Mouse (Mus musculus): ENCODE data around the gene Acot4. TPM values are rescaled to one million over a fixed set of nuclear protein-coding genes. Genes with fewer than 3 reads are reported as not detected.

Acot4 gene
- polyA plus RNA-seq, 1 experiment from 2014 or later = 0.12 TPM

- WGBS = 2% methylated on average over 29 of the region's 46 CpGs
- Histone ChIP-seq H3K4me3 (ENCODE audit: low read depth, low read length) (peak overlapping the region; percentile 30; the same call in 1 of the 2 replicates), H3K4me2 (replicated peaks; ENCODE audit: low read depth, low read length) (peak overlapping the region; percentile 62), H3K9me3 (ENCODE audit: low read length) (no peaks in the 10 kb centered on the region), H3K9ac (replicated peaks; ENCODE audit: low read depth) (no peak overlapping the region), H3K36me3 (ENCODE audit: insufficient read depth, low read length) (no peaks in the 10 kb centered on the region), H3K27ac (ENCODE audit: low read length) (no peak overlapping the region), H3K4me1 (ENCODE audit: insufficient read depth, low read depth, low read length) (no peaks in the 10 kb centered on the region), H3K27me3 (replicated peaks; ENCODE audit: insufficient read depth, low read length) (0 out of 2 replicates have a peak, but pooled peaks cover 6% of the 10 kb centered on the region)
- TF ChIP-seq EP300 (IDR thresholded peaks at IDR 0.05) = no peak
- peak; percentile 36 for TF ChIP-seq CTCF (IDR thresholded peaks at IDR 0.05)
- peak; percentile 54 for DNase-seq (ENCODE audit: low spot score)
- ATAC-seq = no peak
Measured at GRCm38 (mm10) chr12:84053679-84054391, 15.7 kb downstream of the Acot4 start.

- no peak overlapping the region for H3K4me2 ChIP-seq (replicated peaks; ENCODE audit: low read depth, low read length)
- H3K4me1 ChIP-seq (ENCODE audit: insufficient read depth, low read depth, low read length) = no peaks in the 10 kb centered on the region
- no peak overlapping the region for H3K4me3 ChIP-seq (ENCODE audit: low read depth, low read length)
- no peaks in the 10 kb centered on the region for H3K27me3 ChIP-seq (replicated peaks; ENCODE audit: insufficient read depth, low read length)
- no peak overlapping the region for H3K9ac ChIP-seq (replicated peaks; ENCODE audit: low read depth)
- WGBS = 25% methylated on average over 2 of the region's 2 CpGs
- no peaks in the 10 kb centered on the region for H3K36me3 ChIP-seq (ENCODE audit: insufficient read depth, low read length)
- H3K27ac ChIP-seq (ENCODE audit: low read length) = no peak overlapping the region
- no peaks in the 10 kb centered on the region for H3K9me3 ChIP-seq (ENCODE audit: low read length)
- DNase-seq (ENCODE audit: low spot score) (peak; percentile 69), ATAC-seq (no peak)
- no peak for TF ChIP-seq EP300 (IDR thresholded peaks at IDR 0.05)
- TF ChIP-seq CTCF (IDR thresholded peaks at IDR 0.05) = peak; percentile 69
Measured at GRCm38 (mm10) chr12:84060946-84061345, 22.8 kb downstream of the Acot4 start.

- no peak for DNase-seq (ENCODE audit: low spot score)
Measured at GRCm38 (mm10) chr12:84062336-84062735, 24.2 kb downstream of the Acot4 start.

DNA sequence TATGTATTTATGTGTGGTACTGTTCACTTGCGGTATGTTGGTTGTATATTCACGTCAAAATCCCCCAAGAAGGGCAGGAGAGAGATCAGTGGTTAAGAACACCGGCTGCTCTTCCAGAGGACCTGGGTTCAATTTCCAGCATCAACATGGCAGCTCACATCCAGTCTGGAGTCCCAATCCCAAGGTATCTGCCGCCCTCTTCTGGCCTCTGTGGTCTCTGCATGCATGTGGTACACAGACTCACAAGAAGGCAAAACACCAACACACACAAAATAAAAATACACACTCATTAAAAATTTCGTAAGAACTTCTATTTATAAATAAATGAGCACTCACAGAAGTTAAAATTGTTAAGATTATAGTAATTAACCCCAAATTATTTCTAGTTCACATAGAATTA lies 25.0 kb downstream of the Acot4 start:
- DNase-seq (ENCODE audit: low spot score) (no peak), ATAC-seq (no peak)
- H3K9ac ChIP-seq (replicated peaks; ENCODE audit: low read depth) = no peak overlapping the region
- 73% methylated on average over 5 of the region's 5 CpGs for WGBS
- no peaks in the 10 kb centered on the region for H3K9me3 ChIP-seq (ENCODE audit: low read length)
- 0 out of 2 replicates have a peak, but pooled peaks cover under 1% of the 10 kb centered on the region for H3K27me3 ChIP-seq (replicated peaks; ENCODE audit: insufficient read depth, low read length)
- TF ChIP-seq EP300 (IDR thresholded peaks at IDR 0.05) = no peak
- peak; percentile 50 for TF ChIP-seq CTCF (IDR thresholded peaks at IDR 0.05)
- H3K27ac ChIP-seq (ENCODE audit: low read length) = no peak overlapping the region
- H3K4me1 ChIP-seq (ENCODE audit: insufficient read depth, low read depth, low read length) = no peaks in the 10 kb centered on the region
- H3K36me3 ChIP-seq (ENCODE audit: insufficient read depth, low read length) = no peaks in the 10 kb centered on the region
- H3K4me3 ChIP-seq (ENCODE audit: low read depth, low read length) = no peak overlapping the region
- no peak overlapping the region for H3K4me2 ChIP-seq (replicated peaks; ENCODE audit: low read depth, low read length)

More at GRCm38 (mm10) chr12:84062336-84062735, 24.2 kb downstream of the Acot4 start:
- Histone ChIP-seq H3K4me2 (replicated peaks; ENCODE audit: low read depth, low read length) (no peak overlapping the region), H3K4me3 (ENCODE audit: low read depth, low read length) (no peak overlapping the region), H3K27ac (ENCODE audit: low read length) (no peak overlapping the region), H3K4me1 (ENCODE audit: insufficient read depth, low read depth, low read length) (no peaks in the 10 kb centered on the region), H3K27me3 (replicated peaks; ENCODE audit: insufficient read depth, low read length) (no peaks in the 10 kb centered on the region), H3K36me3 (ENCODE audit: insufficient read depth, low read length) (no peaks in the 10 kb centered on the region), H3K9me3 (ENCODE audit: low read length) (no peaks in the 10 kb centered on the region), H3K9ac (replicated peaks; ENCODE audit: low read depth) (no peak overlapping the region)
- ATAC-seq = no peak
- TF ChIP-seq EP300 (IDR thresholded peaks at IDR 0.05) (no peak), CTCF (IDR thresholded peaks at IDR 0.05) (no peak)
- 92% methylated on average over 20 of the region's 20 CpGs for WGBS

GRCm38 (mm10) chr12:84063833-84064232 lies 25.7 kb downstream of the Acot4 start:
- no peak overlapping the region for H3K9ac ChIP-seq (replicated peaks; ENCODE audit: low read depth)
- no peak for TF ChIP-seq EP300 (IDR thresholded peaks at IDR 0.05)
- H3K27ac ChIP-seq (ENCODE audit: low read length) = no peak overlapping the region

DNA sequence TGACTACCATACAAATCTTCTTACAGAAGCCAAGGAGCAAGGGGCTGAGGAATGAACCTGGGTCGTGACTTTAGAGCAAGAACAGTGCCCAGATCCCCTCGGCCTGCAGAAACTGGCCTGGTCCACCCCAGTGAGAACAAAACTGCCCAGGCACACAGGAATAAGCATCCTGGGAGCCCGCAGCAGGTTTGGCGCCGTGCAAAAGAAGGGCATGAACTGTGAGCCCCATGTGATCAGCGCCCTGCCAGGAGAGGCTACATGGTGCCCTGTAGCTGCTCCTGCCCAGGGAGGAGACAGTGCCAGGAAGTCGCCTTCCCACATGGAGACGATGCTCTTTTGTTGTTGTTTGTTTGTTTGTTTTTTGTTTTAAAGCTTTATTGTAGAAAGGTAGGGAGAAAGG lies 26.4 kb downstream of the Acot4 start:
- Histone ChIP-seq H3K4me2 (replicated peaks; ENCODE audit: low read depth, low read length) (no peak overlapping the region), H3K9me3 (ENCODE audit: low read length) (no peaks in the 10 kb centered on the region), H3K36me3 (ENCODE audit: insufficient read depth, low read length) (no peaks in the 10 kb centered on the region), H3K27me3 (replicated peaks; ENCODE audit: insufficient read depth, low read length) (0 out of 2 replicates have a peak, but pooled peaks cover 8% of the 10 kb centered on the region), H3K27ac (ENCODE audit: low read length) (no peak overlapping the region), H3K9ac (replicated peaks; ENCODE audit: low read depth) (no peak overlapping the region), H3K4me1 (ENCODE audit: insufficient read depth, low read depth, low read length) (no peaks in the 10 kb centered on the region), H3K4me3 (ENCODE audit: low read depth, low read length) (no peak overlapping the region)
- DNase-seq (ENCODE audit: low spot score) = no peak
- ATAC-seq = no peak
- WGBS = 72% methylated on average over 8 of the region's 8 CpGs
- no peak for TF ChIP-seq EP300 (IDR thresholded peaks at IDR 0.05)
- TF ChIP-seq CTCF (IDR thresholded peaks at IDR 0.05) = no peak

More at GRCm38 (mm10) chr12:84063833-84064232, 25.7 kb downstream of the Acot4 start:
- Histone ChIP-seq H3K27me3 (replicated peaks; ENCODE audit: insufficient read depth, low read length) (0 out of 2 replicates have a peak, but pooled peaks cover 5% of the 10 kb centered on the region), H3K36me3 (ENCODE audit: insufficient read depth, low read length) (no peaks in the 10 kb centered on the region), H3K9me3 (ENCODE audit: low read length) (no peaks in the 10 kb centered on the region), H3K4me2 (replicated peaks; ENCODE audit: low read depth, low read length) (no peak overlapping the region), H3K4me1 (ENCODE audit: insufficient read depth, low read depth, low read length) (no peaks in the 10 kb centered on the region), H3K4me3 (ENCODE audit: low read depth, low read length) (no peak overlapping the region)
- no peak for DNase-seq (ENCODE audit: low spot score)
- 66% methylated on average over 2 of the region's 2 CpGs for WGBS
- ATAC-seq = no peak
